Mouse (Mus musculus): ENCODE results near the gene Cdkn2b. TPM values are rescaled to one million over a fixed set of nuclear protein-coding genes. Genes with fewer than 3 reads are reported as not detected.

The Cdkn2b gene
- polyA plus RNA-seq, 2 experiments = 1.8 to 4.4 TPM

- Histone ChIP-seq H3K9ac (ENCODE audit: low read depth, low read length, severe bottlenecking) (no peak overlapping the region), H3K27me3 (ENCODE audit: control insufficient read depth, insufficient read depth, low read length) (peaks cover 87% of the 10 kb centered on the region), H3K36me3 (ENCODE audit: control insufficient read depth, insufficient read depth, low read length) (no peaks in the 10 kb centered on the region), H3K9me3 (ENCODE audit: control insufficient read depth, low read length) (no peaks in the 10 kb centered on the region), H3K27ac (replicated peaks; ENCODE audit: low read depth, low read length) (no peak overlapping the region), H3K4me2 (replicated peaks; ENCODE audit: low read depth, low read length, severe bottlenecking) (no peak overlapping the region), H3K4me1 (ENCODE audit: control insufficient read depth, insufficient read depth, low read length) (no peaks in the 10 kb centered on the region), H3K4me3 (replicated peaks; ENCODE audit: low read length) (no peak overlapping the region)
- ATAC-seq (ENCODE audit: low FRiP score, low read depth) = no peak
- no peak for TF ChIP-seq POLR2A (IDR thresholded peaks at IDR 0.05; ENCODE audit: borderline replicate concordance, extremely low read depth, insufficient read depth, insufficient read length)
- 6% methylated on average over 1 of the region's 1 CpGs for WGBS
- no peak for DNase-seq (ENCODE audit: low spot score)
These were observed 8.7 kb downstream of the Cdkn2b start for GRCm38 (mm10) chr4:89302129-89302528.

GRCm38 (mm10) chr4:89299721-89300120 is 11.1 kb downstream of the Cdkn2b start:
- 2% methylated on average over 2 of the region's 2 CpGs for WGBS
- H3K27ac ChIP-seq (replicated peaks; ENCODE audit: low read depth, low read length) = no peak overlapping the region
- no peak for DNase-seq (ENCODE audit: low spot score)
- H3K4me2 ChIP-seq (replicated peaks; ENCODE audit: low read depth, low read length, severe bottlenecking) = no peak overlapping the region
- no peaks in the 10 kb centered on the region for H3K4me1 ChIP-seq (ENCODE audit: control insufficient read depth, insufficient read depth, low read length)
- no peak overlapping the region for H3K4me3 ChIP-seq (replicated peaks; ENCODE audit: low read length)
- no peak for TF ChIP-seq POLR2A (IDR thresholded peaks at IDR 0.05; ENCODE audit: borderline replicate concordance, extremely low read depth, insufficient read depth, insufficient read length)
- H3K9me3 ChIP-seq (ENCODE audit: control insufficient read depth, low read length) = no peaks in the 10 kb centered on the region
- no peak overlapping the region for H3K9ac ChIP-seq (ENCODE audit: low read depth, low read length, severe bottlenecking)
- H3K36me3 ChIP-seq (ENCODE audit: control insufficient read depth, insufficient read depth, low read length) = no peaks in the 10 kb centered on the region
- ATAC-seq (ENCODE audit: low FRiP score, low read depth) = no peak
- peaks cover 87% of the 10 kb centered on the region for H3K27me3 ChIP-seq (ENCODE audit: control insufficient read depth, insufficient read depth, low read length)

GRCm38 (mm10) chr4:89295441-89296220 is 15.2 kb downstream of the Cdkn2b start:
- no peak for TF ChIP-seq POLR2A (IDR thresholded peaks at IDR 0.05; ENCODE audit: borderline replicate concordance, extremely low read depth, insufficient read depth, insufficient read length)
- WGBS = 2% methylated on average over 31 of the region's 31 CpGs
- Histone ChIP-seq H3K9me3 (ENCODE audit: control insufficient read depth, low read length) (no peaks in the 10 kb centered on the region), H3K36me3 (ENCODE audit: control insufficient read depth, insufficient read depth, low read length) (no peaks in the 10 kb centered on the region), H3K4me1 (ENCODE audit: control insufficient read depth, insufficient read depth, low read length) (0 out of 2 replicates have a peak, but pooled peaks cover 7% of the 10 kb centered on the region), H3K27me3 (ENCODE audit: control insufficient read depth, insufficient read depth, low read length) (peaks cover 88% of the 10 kb centered on the region), H3K9ac (ENCODE audit: low read depth, low read length, severe bottlenecking) (peak overlapping the region; percentile 47), H3K27ac (replicated peaks; ENCODE audit: low read depth, low read length) (no peak overlapping the region), H3K4me3 (replicated peaks; ENCODE audit: low read length) (peak overlapping the region; percentile 59), H3K4me2 (replicated peaks; ENCODE audit: low read depth, low read length, severe bottlenecking) (peak overlapping the region; percentile 94)
- no peak for DNase-seq (ENCODE audit: low spot score)
- peak; percentile 9; the same call in 1 of the 2 replicates for ATAC-seq (ENCODE audit: low FRiP score, low read depth)

- WGBS = 1% methylated on average over 88 of the region's 117 CpGs
- Histone ChIP-seq H3K4me3 (replicated peaks; ENCODE audit: low read length) (peak within 1 kb of the TSS; percentile 59), H3K27ac (replicated peaks; ENCODE audit: low read depth, low read length) (no peak within 1 kb of the TSS), H3K9me3 (ENCODE audit: control insufficient read depth, low read length) (no peaks in the 10 kb centered on the region), H3K4me2 (replicated peaks; ENCODE audit: low read depth, low read length, severe bottlenecking) (peak within 1 kb of the TSS; percentile 94), H3K4me1 (ENCODE audit: control insufficient read depth, insufficient read depth, low read length) (0 out of 2 replicates have a peak, but pooled peaks cover 7% of the 10 kb centered on the region), H3K9ac (ENCODE audit: low read depth, low read length, severe bottlenecking) (peak within 1 kb of the TSS; percentile 47), H3K27me3 (ENCODE audit: control insufficient read depth, insufficient read depth, low read length) (peaks cover 88% of the 10 kb centered on the region), H3K36me3 (ENCODE audit: control insufficient read depth, insufficient read depth, low read length) (no peaks in the 10 kb centered on the region)
- ATAC-seq (ENCODE audit: low FRiP score, low read depth) = peak; percentile 82
- no peak for TF ChIP-seq POLR2A (IDR thresholded peaks at IDR 0.05; ENCODE audit: borderline replicate concordance, extremely low read depth, insufficient read depth, insufficient read length)
- DNase-seq (ENCODE audit: low spot score) = peak; percentile 44
These were observed 16.1 kb downstream of the Cdkn2b start, which contains the start of gene Cdkn2a for GRCm38 (mm10) chr4:89294486-89295440. Gene Cdkn2a, minus strand, starts transcription at chr4:89294653.

GRCm38 (mm10) chr4:89294091-89294485 is 16.8 kb downstream of the Cdkn2b start:
- Histone ChIP-seq H3K4me3 (replicated peaks; ENCODE audit: low read length) (peak overlapping the region; percentile 59), H3K9me3 (ENCODE audit: control insufficient read depth, low read length) (no peaks in the 10 kb centered on the region), H3K4me1 (ENCODE audit: control insufficient read depth, insufficient read depth, low read length) (0 out of 2 replicates have a peak, but pooled peaks cover 7% of the 10 kb centered on the region), H3K4me2 (replicated peaks; ENCODE audit: low read depth, low read length, severe bottlenecking) (peak overlapping the region; percentile 94), H3K27ac (replicated peaks; ENCODE audit: low read depth, low read length) (no peak overlapping the region), H3K27me3 (ENCODE audit: control insufficient read depth, insufficient read depth, low read length) (peaks cover 88% of the 10 kb centered on the region), H3K36me3 (ENCODE audit: control insufficient read depth, insufficient read depth, low read length) (no peaks in the 10 kb centered on the region), H3K9ac (ENCODE audit: low read depth, low read length, severe bottlenecking) (no peak overlapping the region)
- DNase-seq (ENCODE audit: low spot score) (no peak), ATAC-seq (ENCODE audit: low FRiP score, low read depth) (no peak)
- TF ChIP-seq POLR2A (IDR thresholded peaks at IDR 0.05; ENCODE audit: borderline replicate concordance, extremely low read depth, insufficient read depth, insufficient read length) = no peak
- WGBS = 0% methylated on average over 26 of the region's 26 CpGs

All from limb, embryonic 14.5 days (tissue).